Mouse (Mus musculus): ENCODE measurements around the gene Dcxr.

- TF ChIP-seq ZNF384 (IDR thresholded peaks at IDR 0.05; ENCODE audit: low read depth, low read length) (no peak), ZC3H11A (IDR thresholded peaks at IDR 0.05; ENCODE audit: borderline replicate concordance, low read depth, low read length) (no peak), CHD2 (IDR thresholded peaks at IDR 0.05; ENCODE audit: low read depth, low read length) (no peak), MAFK (IDR thresholded peaks at IDR 0.05; ENCODE audit: insufficient read depth, low read depth, low read length) (no peak), HCFC1 (IDR thresholded peaks at IDR 0.05; ENCODE audit: borderline replicate concordance, insufficient read depth, low read length) (no peak)
These were observed 33.6 kb downstream of the Dcxr start for GRCm38 (mm10) chr11:120693461-120693860.
